Mouse (Mus musculus): Measurements from ENCODE around the gene Rfx8. TPM values are rescaled to one million over a fixed set of nuclear protein-coding genes. Genes with fewer than 3 reads are reported as not detected.

The Rfx8 gene
- 0.52 and 0.66 TPM in 2 replicates for total RNA-seq (2014; rRNA removed)
- polyA plus RNA-seq (2015; fragmentation: Nextera tagmentation; extraction: Ambion mirVana): 0.28 and 0.39 TPM in 2 replicates

DNA sequence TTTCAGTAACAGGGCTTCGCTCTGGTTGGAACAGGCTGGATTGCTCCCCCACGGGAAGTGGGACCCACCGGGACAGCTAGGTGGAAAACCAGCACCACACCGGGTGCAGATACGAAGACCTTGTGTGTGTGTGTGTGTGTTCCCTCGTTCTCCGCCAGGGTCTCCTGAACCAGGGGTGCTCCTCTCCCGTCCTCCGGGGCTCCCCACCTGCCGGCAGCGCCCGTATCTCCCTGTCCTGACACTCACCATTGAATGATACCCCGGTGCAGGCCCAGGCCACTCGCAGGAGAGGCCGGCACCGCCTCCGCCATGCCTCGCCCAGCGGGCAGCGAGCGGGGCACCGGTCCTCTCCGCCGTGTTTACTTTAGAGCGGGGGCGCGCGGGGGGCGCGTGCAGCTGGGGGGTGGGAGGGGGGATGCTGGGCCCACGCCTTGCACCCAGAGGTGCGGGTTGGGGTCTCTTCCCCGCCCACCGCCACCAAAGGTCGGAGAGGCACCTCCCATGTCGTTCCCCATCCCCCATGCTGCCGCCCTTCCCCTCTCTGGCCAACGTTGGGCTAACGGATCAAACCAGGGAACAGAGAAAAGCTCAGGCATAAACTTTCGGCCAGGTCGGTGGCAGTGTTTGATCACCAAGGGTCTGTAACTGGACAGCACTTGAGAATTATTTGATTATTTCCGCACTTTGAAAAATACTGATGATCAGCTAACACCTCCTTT, at the start of gene Rfx8:
Gene Rfx8 (minus strand): TSS at position 366 of the 719 bp plus-strand sequence.
- H3K4me1 ChIP-seq (ENCODE audit: insufficient read depth, low read length): 0 out of 2 replicates have a peak, but pooled peaks cover 3% of the 10 kb centered on the region
- H3K27ac ChIP-seq (ENCODE audit: low read depth, low read length): no peak within 1 kb of the TSS
- H3K4me3 ChIP-seq (ENCODE audit: low read depth, low read length): peak within 1 kb of the TSS; percentile 59
- peak; percentile 53 for TF ChIP-seq CTCF (IDR thresholded peaks at IDR 0.05)
- DNase-seq (ENCODE audit: low spot score) (no peak), ATAC-seq (ENCODE audit: low FRiP score) (peak; percentile 86)
- H3K27me3 ChIP-seq (ENCODE audit: insufficient read depth, low read length): no peaks in the 10 kb centered on the region
- peak within 1 kb of the TSS; percentile 70 for H3K9ac ChIP-seq (replicated peaks; ENCODE audit: low read length, poor library complexity, severe bottlenecking)
- no peaks in the 10 kb centered on the region for H3K9me3 ChIP-seq (ENCODE audit: low read length)
- H3K4me2 ChIP-seq (ENCODE audit: low read depth, low read length, poor library complexity, severe bottlenecking): peak within 1 kb of the TSS; percentile 99
- WGBS: 1% methylated on average over 34 of the region's 42 CpGs
- no peaks in the 10 kb centered on the region for H3K36me3 ChIP-seq (ENCODE audit: insufficient read depth, low read length)

DNA sequence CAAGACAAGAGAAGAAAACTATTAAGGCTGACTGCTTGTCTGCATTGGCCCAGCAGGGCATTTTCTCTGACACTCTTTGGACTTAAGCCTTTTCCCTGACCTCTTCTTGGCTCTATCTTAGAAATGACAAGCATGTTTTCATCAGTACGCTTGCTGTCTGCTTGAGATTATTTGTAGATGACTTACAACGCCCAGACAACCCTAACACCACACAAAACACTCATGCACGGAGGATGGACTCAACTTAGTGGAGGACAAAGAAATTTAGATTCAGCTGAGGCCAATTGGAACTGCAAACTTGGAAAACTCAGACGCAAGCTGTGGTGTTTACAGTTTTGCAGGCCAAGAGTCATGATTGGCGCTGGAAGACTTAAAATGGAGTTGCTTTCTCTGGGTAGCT, 49.6 kb upstream of the Rfx8 start:
- no peak overlapping the region for H3K27ac ChIP-seq (ENCODE audit: low read depth, low read length)
- DNase-seq (ENCODE audit: low spot score): peak; percentile 68

DNA sequence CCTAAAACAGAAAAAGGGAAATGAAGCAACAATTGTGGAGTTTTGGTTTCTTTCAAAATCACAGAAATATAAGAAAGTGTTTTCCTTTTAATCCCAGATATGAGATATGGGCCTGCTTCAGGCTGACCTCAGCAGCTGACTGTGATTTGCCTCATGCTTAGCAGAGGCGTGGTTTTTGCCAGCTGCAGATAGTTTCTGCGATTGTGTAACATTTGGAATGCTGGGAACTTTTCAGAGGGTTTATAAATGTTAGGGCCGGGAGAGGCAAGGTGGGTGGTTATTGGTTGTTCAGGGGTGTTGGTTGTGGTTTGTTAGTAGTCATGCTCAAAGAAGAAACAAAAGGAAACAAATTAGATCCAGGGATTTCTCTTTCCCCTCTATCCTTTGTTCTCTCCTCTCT, 47.2 kb upstream of the Rfx8 start:
- Histone ChIP-seq H3K9ac (replicated peaks; ENCODE audit: low read length, poor library complexity, severe bottlenecking) (no peak overlapping the region), H3K27ac (ENCODE audit: low read depth, low read length) (no peak overlapping the region), H3K4me2 (ENCODE audit: low read depth, low read length, poor library complexity, severe bottlenecking) (no peak overlapping the region), H3K4me3 (ENCODE audit: low read depth, low read length) (no peak overlapping the region), H3K9me3 (ENCODE audit: low read length) (no peaks in the 10 kb centered on the region), H3K4me1 (ENCODE audit: insufficient read depth, low read length) (no peaks in the 10 kb centered on the region), H3K27me3 (ENCODE audit: insufficient read depth, low read length) (no peaks in the 10 kb centered on the region), H3K36me3 (ENCODE audit: insufficient read depth, low read length) (no peaks in the 10 kb centered on the region)
- no peak for TF ChIP-seq CTCF (IDR thresholded peaks at IDR 0.05)
- WGBS: 89% methylated on average over 3 of the region's 3 CpGs
- ATAC-seq (ENCODE audit: low FRiP score) (no peak), DNase-seq (ENCODE audit: low spot score) (no peak)

More for the DNA sequence above, 49.6 kb upstream of the Rfx8 start:
- no peak overlapping the region for H3K4me2 ChIP-seq (ENCODE audit: low read depth, low read length, poor library complexity, severe bottlenecking)
- no peak overlapping the region for H3K9ac ChIP-seq (replicated peaks; ENCODE audit: low read length, poor library complexity, severe bottlenecking)
- no peaks in the 10 kb centered on the region for H3K27me3 ChIP-seq (ENCODE audit: insufficient read depth, low read length)
- no peak for ATAC-seq (ENCODE audit: low FRiP score)
- H3K36me3 ChIP-seq (ENCODE audit: insufficient read depth, low read length): no peaks in the 10 kb centered on the region
- no peak overlapping the region for H3K4me3 ChIP-seq (ENCODE audit: low read depth, low read length)
- TF ChIP-seq CTCF (IDR thresholded peaks at IDR 0.05): no peak
- no peaks in the 10 kb centered on the region for H3K4me1 ChIP-seq (ENCODE audit: insufficient read depth, low read length)
- H3K9me3 ChIP-seq (ENCODE audit: low read length): no peaks in the 10 kb centered on the region
- 72% methylated on average over 5 of the region's 5 CpGs for WGBS

DNA sequence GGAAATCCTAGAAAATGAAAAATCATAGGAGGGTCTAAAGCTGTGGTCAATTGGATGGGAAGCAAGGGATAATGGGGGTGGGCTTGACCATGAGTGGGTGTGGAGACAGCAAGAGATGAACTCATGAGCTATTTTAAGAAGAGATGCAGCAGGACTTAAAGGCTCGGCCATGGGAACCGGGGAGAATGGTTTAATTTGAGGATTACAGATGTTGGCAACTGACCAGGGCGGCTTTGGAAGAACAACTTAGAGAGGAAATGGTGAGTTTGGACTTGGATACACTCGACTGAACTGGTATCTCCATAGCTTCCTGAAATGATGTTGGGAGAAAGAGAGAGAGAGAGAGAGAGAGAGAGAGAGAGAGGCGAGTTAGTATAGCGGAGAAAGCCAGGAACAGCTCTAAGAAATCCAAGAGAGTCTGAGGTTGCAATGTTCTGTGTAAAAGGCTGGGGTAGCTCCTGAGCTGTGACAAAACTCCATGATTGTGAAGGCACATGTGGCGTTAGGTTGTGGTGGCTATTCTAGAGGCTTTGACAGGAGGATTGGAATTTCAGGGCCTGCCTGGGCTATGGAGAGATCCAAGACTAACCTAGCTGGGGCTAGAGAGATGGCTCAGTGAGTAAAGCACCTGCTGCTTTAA, 45.2 kb upstream of the Rfx8 start:
- Histone ChIP-seq H3K4me3 (ENCODE audit: low read depth, low read length) (no peak overlapping the region), H3K4me2 (ENCODE audit: low read depth, low read length, poor library complexity, severe bottlenecking) (no peak overlapping the region), H3K4me1 (ENCODE audit: insufficient read depth, low read length) (no peaks in the 10 kb centered on the region), H3K36me3 (ENCODE audit: insufficient read depth, low read length) (no peaks in the 10 kb centered on the region), H3K27me3 (ENCODE audit: insufficient read depth, low read length) (no peaks in the 10 kb centered on the region), H3K27ac (ENCODE audit: low read depth, low read length) (no peak overlapping the region), H3K9me3 (ENCODE audit: low read length) (no peaks in the 10 kb centered on the region), H3K9ac (replicated peaks; ENCODE audit: low read length, poor library complexity, severe bottlenecking) (no peak overlapping the region)
- ATAC-seq (ENCODE audit: low FRiP score): no peak
- peak; percentile 13; the same call in 1 of the 2 replicates for TF ChIP-seq CTCF (IDR thresholded peaks at IDR 0.05)
- no peak for DNase-seq (ENCODE audit: low spot score)
- 80% methylated on average over 7 of the region's 7 CpGs for WGBS

DNA sequence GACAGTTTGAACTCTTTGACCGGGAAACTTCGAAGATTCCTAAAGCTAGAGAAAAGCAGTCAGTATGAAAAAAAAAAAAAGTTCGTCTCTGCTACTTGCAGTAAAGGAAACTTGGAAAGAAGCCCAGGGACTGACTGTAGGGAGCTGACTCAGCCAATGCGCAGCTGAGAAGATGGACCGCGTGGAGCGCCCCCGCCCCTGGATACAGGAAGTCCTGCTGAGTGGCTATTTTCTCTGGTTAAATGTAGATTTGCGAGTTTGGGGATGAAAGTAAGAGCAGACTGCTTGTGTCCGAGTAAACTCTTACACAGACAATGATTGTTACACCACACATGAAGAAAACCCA, 41.2 kb upstream of the Rfx8 start:
- Histone ChIP-seq H3K9me3 (ENCODE audit: low read length) (no peaks in the 10 kb centered on the region), H3K36me3 (ENCODE audit: insufficient read depth, low read length) (no peaks in the 10 kb centered on the region), H3K27me3 (ENCODE audit: insufficient read depth, low read length) (no peaks in the 10 kb centered on the region), H3K4me2 (ENCODE audit: low read depth, low read length, poor library complexity, severe bottlenecking) (peak overlapping the region; percentile 24), H3K9ac (replicated peaks; ENCODE audit: low read length, poor library complexity, severe bottlenecking) (no peak overlapping the region), H3K27ac (ENCODE audit: low read depth, low read length) (peak overlapping the region; percentile 55), H3K4me3 (ENCODE audit: low read depth, low read length) (no peak overlapping the region), H3K4me1 (ENCODE audit: insufficient read depth, low read length) (no peaks in the 10 kb centered on the region)
- ATAC-seq (ENCODE audit: low FRiP score) (no peak), DNase-seq (ENCODE audit: low spot score) (peak; percentile 89)
- no peak for TF ChIP-seq CTCF (IDR thresholded peaks at IDR 0.05)
- 5% methylated on average over 10 of the region's 10 CpGs for WGBS

All from midbrain, postnatal 0 days (tissue).